Mouse (Mus musculus) T-helper 1 cell (primary cell): ENCODE results near the gene Gm21698.
"Not testable (repeated sequence)": the region's sequence is repeated elsewhere in the genome, so short reads cannot be mapped to it uniquely, and the experiment has no call there.

Experiments
- in situ Hi-C: fragments of 300-600 bp; cut with MboI, MseI; formaldehyde crosslinking; loops from one replicate; pipeline ENCODE4 v1.15.1; 2025; ENCODE audit warnings: high pct_unique_total_duplicates

Gm21698 gene

GRCm38 (mm10) chr5:25988550-25988949, at the start of gene Gm21698:
Gene Gm21698 (minus strand): TSS chr5:25988650.
- in situ Hi-C loops, result not testable (repeated sequence)

GRCm38 (mm10) chr5:26022816-26023215, 34.4 kb upstream of the Gm21698 start, which contains the start of gene Gm5862:
Gene Gm5862 (minus strand): TSS chr5:26022916.
- in situ Hi-C loops, result not testable (repeated sequence)

GRCm38 (mm10) chr5:26007697-26008096, 19.2 kb upstream of the Gm21698 start:
- in situ Hi-C loops, result loop anchor here (5.0 kb wide), 1 partner anchor 50 kb away; no protein-coding TSS in a partner anchor

- in situ Hi-C loops, result loop anchor here (5.0 kb wide), 1 partner anchor 50 kb away; no protein-coding TSS in a partner anchor
Observed at GRCm38 (mm10) chr5:26006937-26007695, 18.7 kb upstream of the Gm21698 start.

DNA sequence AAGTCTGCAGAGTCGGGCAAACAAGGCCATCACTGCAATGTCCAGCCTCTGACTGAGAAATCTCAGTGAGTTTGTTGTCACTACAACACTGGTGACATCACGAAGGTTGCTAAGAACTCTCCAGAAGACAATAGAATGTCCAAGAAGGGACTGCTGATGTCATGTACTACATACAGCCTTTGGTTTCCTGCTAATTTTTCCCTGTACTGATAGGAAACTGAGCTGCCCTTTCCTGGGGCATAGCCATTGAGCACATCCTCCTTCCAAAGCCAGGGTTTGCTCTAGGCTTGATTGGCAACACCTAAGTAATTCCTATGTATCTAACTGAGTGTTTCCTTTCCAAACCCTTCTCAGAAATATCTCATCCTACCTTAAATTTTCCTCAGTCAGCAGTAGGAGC, 16.2 kb upstream of the Gm21698 start, which contains the start of gene Gm1979:
Gene Gm1979, minus strand, starts transcription at position 101 of the 400 bp plus-strand sequence.
- in situ Hi-C loops, result loop anchor here (5.0 kb wide), 1 partner anchor 47 kb away; no protein-coding TSS in a partner anchor

DNA sequence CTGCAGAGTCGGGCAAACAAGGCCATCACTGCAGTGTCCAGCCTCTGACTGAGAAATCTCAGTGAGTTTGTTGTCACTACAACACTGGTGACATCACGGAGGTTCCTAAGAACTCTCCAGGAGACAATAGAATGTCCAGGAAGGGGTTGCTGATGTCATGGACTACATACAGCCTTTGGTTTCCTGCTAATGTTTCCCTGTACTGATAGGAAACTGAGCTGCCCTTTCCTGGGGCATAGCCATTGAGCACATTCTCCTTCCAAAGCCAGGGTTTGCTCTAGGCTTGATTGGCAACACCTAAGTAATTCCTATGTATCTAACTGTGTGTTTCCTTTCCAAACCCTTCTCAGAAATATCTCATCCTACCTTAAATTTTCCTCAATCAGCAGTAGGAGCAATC, 15.9 kb downstream of the Gm21698 start, which contains the start of gene Gm21680:
Gene Gm21680, minus strand, starts transcription at position 101 of the 400 bp plus-strand sequence.
- in situ Hi-C loops, result not testable (repeated sequence)

- in situ Hi-C loops, result loop anchor here (5.0 kb wide), 1 partner anchor 50 kb away; no protein-coding TSS in a partner anchor
Observed at GRCm38 (mm10) chr5:25957050-25957449, 31.4 kb downstream of the Gm21698 start.

GRCm38 (mm10) chr5:25956611-25957010, 31.8 kb downstream of the Gm21698 start:
- in situ Hi-C loops, result loop anchor here (5.0 kb wide), 1 partner anchor 51 kb away; no protein-coding TSS in a partner anchor

DNA sequence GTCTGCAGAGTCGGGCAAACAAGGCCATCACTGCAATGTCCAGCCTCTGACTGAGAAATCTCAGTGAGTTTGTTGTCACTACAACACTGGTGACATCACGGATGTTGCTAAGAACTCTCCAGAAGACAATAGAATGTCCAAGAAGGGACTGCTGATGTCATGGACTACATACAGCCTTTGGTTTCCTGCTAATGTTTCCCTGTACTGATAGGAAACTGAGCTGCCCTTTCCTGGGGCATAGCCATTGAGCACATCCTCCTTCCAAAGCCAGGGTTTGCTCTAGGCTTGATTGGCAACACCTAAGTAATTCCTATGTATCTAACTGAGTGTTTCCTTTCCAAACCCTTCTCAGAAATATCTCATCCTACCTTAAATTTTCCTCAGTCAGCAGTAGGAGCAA, 34.1 kb downstream of the Gm21698 start, which contains the start of gene Gm21671:
Gene Gm21671, minus strand, starts transcription at position 101 of the 400 bp plus-strand sequence.
- in situ Hi-C loops, result not testable (repeated sequence)

DNA sequence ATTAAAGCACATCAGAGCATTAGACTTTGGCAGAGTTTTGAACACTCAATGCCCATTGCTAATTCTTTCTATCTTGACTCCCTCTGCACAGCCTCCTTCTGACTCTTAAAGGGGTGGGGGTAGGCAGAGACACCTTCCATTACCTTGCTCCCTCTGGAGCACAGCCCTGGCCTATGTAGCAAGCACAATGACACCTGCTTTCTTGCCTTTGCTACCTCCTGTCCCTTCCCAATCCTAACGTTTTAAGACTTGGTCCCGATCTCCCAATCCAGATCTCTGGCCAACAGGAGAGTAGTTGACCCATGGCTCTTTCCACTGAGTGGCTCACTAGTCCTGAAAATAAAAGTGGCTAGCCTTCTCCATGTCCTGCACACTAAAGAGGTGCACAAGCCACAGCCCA, 43.1 kb downstream of the Gm21698 start:
- in situ Hi-C loops, result loop anchor here (5.0 kb wide), 1 partner anchor 87 kb away; no protein-coding TSS in a partner anchor

DNA sequence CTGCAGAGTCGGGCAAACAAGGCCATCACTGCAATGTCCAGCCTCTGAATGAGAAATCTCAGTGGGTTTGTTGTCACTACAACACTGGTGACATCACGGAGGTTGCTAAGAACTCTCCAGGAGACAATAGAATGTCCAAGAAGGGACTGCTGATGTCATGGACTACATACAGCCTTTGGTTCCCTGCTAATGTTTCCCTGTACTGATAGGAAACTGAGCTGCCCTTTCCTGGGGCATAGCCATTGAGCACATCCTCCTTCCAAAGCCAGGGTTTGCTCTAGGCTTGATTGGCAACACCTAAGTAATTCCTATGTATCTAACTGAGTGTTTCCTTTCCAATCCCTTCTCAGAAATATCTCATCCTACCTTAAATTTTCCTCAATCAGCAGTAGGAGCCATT, 46.2 kb downstream of the Gm21698 start, which contains the start of gene Gm21663:
Gene Gm21663, minus strand, starts transcription at position 101 of the 400 bp plus-strand sequence.
- in situ Hi-C loops, result loop anchor here (5.0 kb wide), 1 partner anchor 160 kb away; no protein-coding TSS in a partner anchor
